Mouse (Mus musculus) MEL (cell line): ENCODE results near the gene Mthfd1l. TPM values are rescaled to one million over a fixed set of nuclear protein-coding genes. Genes with fewer than 3 reads are reported as not detected.

Source experiments
- DNase-seq: peaks from one replicate; pipeline ENCODE4 v3.0.0; 2011; ENCODE audit warnings: low read depth, low spot score
- H3K27ac ChIP-seq: 2 replicates; pipeline ENCODE4 v1.5.1; 2012; ENCODE audit warnings: low read depth, mild to moderate bottlenecking, control low read depth, low read length, moderate library complexity; ENCODE audit not compliant: control insufficient read depth
- H3K27me3 ChIP-seq, 2 experiments: fragments of 150-350 bp in 1 of 2; sonication (generic) in 1 of 2; 2 replicates each; pipeline ENCODE4 v1.6.1; 2012; ENCODE audit warnings: low read length in 2 of 2, mild to moderate bottlenecking in 2 of 2, improper control_type of control experiment in 1 of 2, moderate library complexity in 1 of 2; ENCODE audit not compliant: insufficient read depth in 2 of 2, control insufficient read depth in 1 of 2
- H3K36me3 ChIP-seq, 2 experiments: 2 replicates each; pipeline ENCODE4 v1.6.1; 2012 to 2014; ENCODE audit warnings: low read length in 2 of 2, improper control_type of control experiment in 1 of 2, inconsistent platforms in 1 of 2, mild to moderate bottlenecking in 1 of 2; ENCODE audit not compliant: insufficient read depth in 2 of 2, control insufficient read depth in 1 of 2
- H3K4me1 ChIP-seq, 2 experiments: fragments of 150-350 bp in 1 of 2; sonication (generic) in 1 of 2; 2 replicates each; pipeline ENCODE4 v1.6.1; 2012; ENCODE audit warnings: low read length in 2 of 2, improper control_type of control experiment in 1 of 2, mild to moderate bottlenecking in 1 of 2; ENCODE audit not compliant: insufficient read depth in 2 of 2, control insufficient read depth in 1 of 2
- H3K4me3 ChIP-seq, 2 experiments: fragments of 150-350 bp in 1 of 2; sonication (generic) in 1 of 2; 2 replicates each; pipeline ENCODE4 v1.5.1; 2012; ENCODE audit warnings: low read depth in 2 of 2, low read length in 2 of 2, mild to moderate bottlenecking in 2 of 2, moderate library complexity in 2 of 2, control low read depth in 1 of 2, improper control_type of control experiment in 1 of 2; ENCODE audit not compliant: control insufficient read depth in 1 of 2, insufficient read depth in 1 of 2
- H3K79me2 ChIP-seq: 2 replicates; pipeline ENCODE4 v1.6.1; 2012; ENCODE audit warnings: mild to moderate bottlenecking, low read length, moderate library complexity; ENCODE audit not compliant: control insufficient read depth, poor library complexity, insufficient read depth
- H3K9ac ChIP-seq: 2 replicates; pipeline ENCODE4 v1.6.1; 2012; ENCODE audit warnings: low read depth, mild to moderate bottlenecking, control low read depth, low read length, moderate library complexity; ENCODE audit not compliant: control insufficient read depth, poor library complexity, severe bottlenecking
- H3K9me3 ChIP-seq: fragments of 150-350 bp; sonication (generic); replicated peaks from 2 replicates; pipeline ENCODE4 v1.6.1; 2012; ENCODE audit warnings: mild to moderate bottlenecking, low read length, improper control_type of control experiment, moderate library complexity; ENCODE audit not compliant: insufficient read depth
- CHD1 ChIP-seq: IDR thresholded peaks from 2 replicates; pipeline ENCODE4 v1.6.1; 2012; ENCODE audit warnings: low read depth, mild to moderate bottlenecking, inconsistent platforms, low read length, improper control_type of control experiment
- CTCF ChIP-seq, 3 experiments: IDR thresholded peaks in 2 of 3; conservative IDR thresholded peaks in 1 of 3; 2 replicates each; pipeline ENCODE4 v1.5.1; 2011 to 2012; ENCODE audit warnings: low read length in 3 of 3, low read depth in 2 of 3, mild to moderate bottlenecking in 2 of 3, improper control_type of control experiment in 1 of 3, inconsistent platforms in 1 of 3, mixed read lengths in 1 of 3, moderate library complexity in 1 of 3; ENCODE audit not compliant: control insufficient read depth in 1 of 3, insufficient read depth in 1 of 3, poor library complexity in 1 of 3, severe bottlenecking in 1 of 3
- E2F4 ChIP-seq: IDR thresholded peaks from 2 replicates; pipeline ENCODE4 v1.6.1; 2011; ENCODE audit warnings: low read depth, low read length, improper control_type of control experiment, borderline replicate concordance
- EP300 ChIP-seq, 2 experiments: IDR thresholded peaks; 2 replicates each; pipeline ENCODE4 v1.6.1; 2011; ENCODE audit warnings: improper control_type of control experiment in 2 of 2, low read length in 2 of 2, low read depth in 1 of 2, mild to moderate bottlenecking in 1 of 2
- ETS1 ChIP-seq: IDR thresholded peaks from 2 replicates; pipeline ENCODE4 v1.6.1; 2012; ENCODE audit warnings: low read depth, mild to moderate bottlenecking, inconsistent platforms, low read length, improper control_type of control experiment, moderate library complexity
- GABPA ChIP-seq: IDR thresholded peaks from 2 replicates; pipeline ENCODE4 v1.6.1; 2012; ENCODE audit warnings: low read depth, mild to moderate bottlenecking, inconsistent platforms, low read length, improper control_type of control experiment, moderate library complexity
- JUND ChIP-seq: IDR thresholded peaks from 2 replicates; pipeline ENCODE4 v1.6.1; 2011; ENCODE audit warnings: low read depth, mild to moderate bottlenecking, improper control_type of control experiment, low read length
- KAT2A ChIP-seq: conservative IDR thresholded peaks from 2 replicates; pipeline ENCODE4 v1.6.1; 2012; ENCODE audit warnings: low read depth, low read length, improper control_type of control experiment, inconsistent platforms
- MAFK ChIP-seq: IDR thresholded peaks from 2 replicates; pipeline ENCODE4 v1.6.1; 2011; ENCODE audit warnings: low read depth, mild to moderate bottlenecking, low read length, improper control_type of control experiment, borderline replicate concordance
- MAZ ChIP-seq: IDR thresholded peaks from 2 replicates; pipeline ENCODE4 v1.6.1; 2012; ENCODE audit warnings: low read depth, mild to moderate bottlenecking, inconsistent platforms, low read length, improper control_type of control experiment
- MXI1 ChIP-seq: IDR thresholded peaks from 2 replicates; pipeline ENCODE4 v1.6.1; 2011; ENCODE audit warnings: mild to moderate bottlenecking, low read depth, low read length, improper control_type of control experiment
- MYB ChIP-seq: IDR thresholded peaks from 2 replicates; pipeline ENCODE4 v1.6.1; 2011; ENCODE audit warnings: mild to moderate bottlenecking, low read depth, low read length, improper control_type of control experiment
- MYC ChIP-seq: IDR thresholded peaks from 2 replicates; pipeline ENCODE4 v1.6.1; 2011; ENCODE audit warnings: low read depth, mild to moderate bottlenecking, low read length, improper control_type of control experiment, moderate library complexity
- NRF1 ChIP-seq: IDR thresholded peaks from 2 replicates; pipeline ENCODE4 v1.6.1; 2014; ENCODE audit warnings: low read depth, mild to moderate bottlenecking, inconsistent platforms, low read length, improper control_type of control experiment, moderate library complexity; ENCODE audit not compliant: poor library complexity, insufficient read depth, severe bottlenecking
- POLR2A ChIP-seq, 2 experiments: IDR thresholded peaks; 2 replicates each; pipeline ENCODE4 v1.6.1; 2011 to 2012; ENCODE audit warnings: low read length in 2 of 2, mild to moderate bottlenecking in 2 of 2, control low read depth in 1 of 2, improper control_type of control experiment in 1 of 2, low read depth in 1 of 2, moderate library complexity in 1 of 2; ENCODE audit not compliant: control insufficient read depth in 1 of 2, insufficient read depth in 1 of 2, poor library complexity in 1 of 2
- POLR2AphosphoS2 ChIP-seq: IDR thresholded peaks from 2 replicates; pipeline ENCODE4 v1.6.1; 2011; ENCODE audit warnings: low read length, improper control_type of control experiment
- POLR2AphosphoS5 ChIP-seq: IDR thresholded peaks from 2 replicates; pipeline ENCODE4 v1.6.1; 2012; ENCODE audit warnings: low read depth, borderline replicate concordance, mild to moderate bottlenecking, inconsistent platforms, low read length, moderate library complexity, mixed read lengths
- RAD21 ChIP-seq: IDR thresholded peaks from 2 replicates; pipeline ENCODE4 v1.6.1; 2011; ENCODE audit warnings: mild to moderate bottlenecking, low read depth, low read length, improper control_type of control experiment
- TAL1 ChIP-seq: IDR thresholded peaks from 2 replicates; pipeline ENCODE4 v1.6.1; 2012; ENCODE audit warnings: mild to moderate bottlenecking, inconsistent platforms, low read length, moderate library complexity, mixed read lengths
- TBP ChIP-seq: IDR thresholded peaks from 2 replicates; pipeline ENCODE4 v1.8.0; 2011; ENCODE audit warnings: low read depth, low read length, improper control_type of control experiment
- UBTF ChIP-seq: IDR thresholded peaks from 2 replicates; pipeline ENCODE4 v1.6.1; 2012; ENCODE audit warnings: low read depth, mild to moderate bottlenecking, inconsistent platforms, low read length, improper control_type of control experiment, moderate library complexity, borderline replicate concordance; ENCODE audit not compliant: insufficient read depth
- USF2 ChIP-seq, 2 experiments: IDR thresholded peaks; 2 replicates each; pipeline ENCODE4 v1.6.1; 2011 to 2012; ENCODE audit warnings: improper control_type of control experiment in 2 of 2, low read length in 2 of 2, borderline replicate concordance in 1 of 2, inconsistent platforms in 1 of 2, low read depth in 1 of 2, mild to moderate bottlenecking in 1 of 2; ENCODE audit not compliant: insufficient read depth in 1 of 2
- ZC3H11A ChIP-seq: IDR thresholded peaks from 2 replicates; pipeline ENCODE4 v1.6.1; 2012; ENCODE audit warnings: low read depth, mild to moderate bottlenecking, inconsistent platforms, low read length, improper control_type of control experiment
- ZKSCAN1 ChIP-seq: IDR thresholded peaks from 2 replicates; pipeline ENCODE4 v1.6.1; 2012; ENCODE audit warnings: low read depth, mild to moderate bottlenecking, inconsistent platforms, low read length, improper control_type of control experiment, moderate library complexity
- ZNF384 ChIP-seq: IDR thresholded peaks from 2 replicates; pipeline ENCODE4 v1.6.1; 2012; ENCODE audit warnings: low read depth, mild to moderate bottlenecking, inconsistent platforms, low read length, improper control_type of control experiment
- polyA plus RNA-seq, 2 experiments: library from polyadenylated mRNA; stranded (reverse) in 1 of 2; unstranded in 1 of 2; fragments of >175 nt in 1 of 2; fragments of >200 nt in 1 of 2; gene quantifications; 2 replicates each; pipeline versions ENCODE4 v1.2.1 to v1.2.4; 2012; ENCODE audit warnings: low replicate concordance in 2 of 2, low read depth in 1 of 2; ENCODE audit not compliant: insufficient read length in 2 of 2, insufficient read depth in 1 of 2, missing spikeins in 1 of 2
- total RNA-seq: library from RNA; depleted of rRNA; stranded (reverse); fragments of 300-350 nt; gene quantifications from 2 replicates; pipeline ENCODE4 v1.2.3, GENCODE M21; 2012

Gene Mthfd1l
- total and polyA plus RNA-seq, 3 experiments, result 43.1 to 1,097 (median 83.0) TPM

- Histone ChIP-seq H3K9me3 (no peaks in the 10 kb centered on the region), H3K79me2 (no peaks in the 10 kb centered on the region)
- DNase-seq, result no peak
Measured at GRCm38 (mm10) chr10:4159541-4160090, 186.7 kb downstream of the Mthfd1l start.

GRCm38 (mm10) chr10:4160242-4160785 is 187.4 kb downstream of the Mthfd1l start:
- Histone ChIP-seq H3K9ac (no peak overlapping the region), H3K4me1 (no peaks in the 10 kb centered on the region), H3K36me3 (peaks cover 0 to 5% of the 10 kb centered on the region in 2 experiments; a peak in 2 of 4 replicates), H3K9me3 (no peaks in the 10 kb centered on the region), H3K27me3 (no peaks in the 10 kb centered on the region), H3K27ac (no peak overlapping the region), H3K79me2 (no peaks in the 10 kb centered on the region), H3K4me3 (no peak overlapping the region)
- no peak for DNase-seq
- TF ChIP-seq MYB (no peak), CHD1 (no peak), KAT2A (no peak), GABPA (no peak), E2F4 (no peak), MXI1 (no peak), TBP (no peak), POLR2A (IDR thresholded peaks at IDR 0.05; ENCODE audit: control insufficient read depth in 1 of 2, insufficient read depth in 1 of 2, low read depth in 1 of 2, low read length in 2 of 2, poor library complexity in 1 of 2) (no peak)

More at GRCm38 (mm10) chr10:4159541-4160090, 186.7 kb downstream of the Mthfd1l start:
- Histone ChIP-seq H3K27me3 (no peaks in the 10 kb centered on the region), H3K4me1 (no peaks in the 10 kb centered on the region), H3K27ac (no peak overlapping the region), H3K4me3 (no peak overlapping the region), H3K9ac (no peak overlapping the region), H3K36me3 (peaks cover 0 to 6% of the 10 kb centered on the region in 2 experiments; a peak in 2 of 4 replicates)
- TF ChIP-seq CTCF (IDR thresholded peaks at IDR 0.05 in 2 of 3, conservative IDR thresholded peaks at IDR 0.05 in 1 of 3; ENCODE audit: control insufficient read depth in 1 of 3, insufficient read depth in 1 of 3, low read depth in 2 of 3, low read length in 3 of 3, poor library complexity in 1 of 3, severe bottlenecking in 1 of 3), result no peak
- TF ChIP-seq POLR2AphosphoS5, result no peak
- no peak for TF ChIP-seq ZC3H11A
- TF ChIP-seq TBP, result no peak
- TF ChIP-seq TAL1, result no peak
- no peak for TF ChIP-seq POLR2AphosphoS2
- no peak for TF ChIP-seq MAFK
- no peak for TF ChIP-seq USF2 (IDR thresholded peaks at IDR 0.05; ENCODE audit: borderline replicate concordance in 1 of 2, insufficient read depth in 1 of 2, low read depth in 1 of 2, low read length in 2 of 2)
- no peak for TF ChIP-seq ETS1
- TF ChIP-seq MAZ, result no peak
- TF ChIP-seq EP300 (IDR thresholded peaks at IDR 0.05; ENCODE audit: low read depth in 1 of 2, low read length in 2 of 2), result no peak
- no peak for TF ChIP-seq UBTF
- TF ChIP-seq ZNF384, result no peak
- no peak for TF ChIP-seq JUND
- TF ChIP-seq RAD21, result no peak
- no peak for TF ChIP-seq MXI1
- TF ChIP-seq ZKSCAN1, result no peak
- no peak for TF ChIP-seq NRF1
- no peak for TF ChIP-seq KAT2A
- no peak for TF ChIP-seq MYC
